In genomic region chr13:115843121-115843520, GRCm38 (mm10) we compare ENCODE assay signal across 17 mouse cellular contexts.
"Had no signal": no experiment of that assay in that cellular context is flagged by ENCODE, and none has a peak within 500 bp of the region (broad histone marks: within the 10 kb centered on the region; RNA-seq: fewer than 3 reads in every experiment).

No protein-coding gene starts in this region.

- H3K4me3 ChIP-seq: left cerebral cortex, adult 2 months; liver, embryonic 13.5 days; neural tube, embryonic 12.5 days; neural tube, embryonic 15.5 days; stomach, embryonic 15.5 days had no signal

- H3K36me3 ChIP-seq: liver, embryonic 13.5 days; neural tube, embryonic 12.5 days; neural tube, embryonic 15.5 days; stomach, embryonic 15.5 days had no signal

- H3K27ac ChIP-seq: kidney, postnatal 0 days; left cerebral cortex, adult 2 months; liver, embryonic 13.5 days; neural tube, embryonic 12.5 days; neural tube, embryonic 15.5 days; stomach, embryonic 15.5 days had no signal

- DNase-seq: kidney, adult 18-20 months; kidney, postnatal 36 days; layer of hippocampus, postnatal 36 days; liver, embryonic 13.5 days; lung, adult 2 months; lung, postnatal 14 days; lung, postnatal 4 days; midbrain, embryonic 14.5 days; retina, postnatal 1 day; right cerebral cortex, postnatal 25 days; spleen, adult 18-20 months; thymus, postnatal 25 days had no signal

- H3K4me1 ChIP-seq: liver, embryonic 13.5 days; neural tube, embryonic 12.5 days; neural tube, embryonic 15.5 days; stomach, embryonic 15.5 days had no signal

- H3K27me3 ChIP-seq: liver, embryonic 13.5 days; neural tube, embryonic 12.5 days; neural tube, embryonic 15.5 days; stomach, embryonic 15.5 days had no signal
